In genomic region chr5:124432398-124433012, GRCm38 (mm10) we compare ENCODE assay signal across 8 mouse cellular contexts. TPM values are rescaled to one million over a fixed set of nuclear protein-coding genes. Genes with fewer than 3 reads are reported as not detected.
A peak's percentile ranks its signal among the peaks of the same experiment; 100 is the strongest.
DNase-seq lines count a peak whose midpoint lies in the region; ATAC-seq and TF ChIP-seq lines count a peak whose summit lies in the region.

No protein-coding gene starts in this region.

- no peak overlapping the region for H3K9ac ChIP-seq in limb, embryonic 11.5 days (ENCODE audit: low read length)

- ATAC-seq in limb, embryonic 11.5 days (ENCODE audit: insufficient number of reproducible peaks, low FRiP score, low TSS enrichment, low read depth), result 0 out of 2 replicates have a peak, but pooled peaks have one; percentile 65

- no peaks in the 10 kb centered on the region for H3K36me3 ChIP-seq in kidney, adult 2 months (ENCODE audit: control insufficient read depth, insufficient read depth, low read length)
- H3K36me3 ChIP-seq in limb, embryonic 11.5 days (ENCODE audit: control insufficient read depth, insufficient read depth, low read length), result no peaks in the 10 kb centered on the region
- H3K36me3 ChIP-seq in midbrain, embryonic 10.5 days, result no peaks in the 10 kb centered on the region

- no peaks in the 10 kb centered on the region for H3K27me3 ChIP-seq in kidney, adult 2 months (replicated peaks; ENCODE audit: control insufficient read depth, insufficient read depth, low read length)
- no peaks in the 10 kb centered on the region for H3K27me3 ChIP-seq in limb, embryonic 11.5 days (ENCODE audit: control insufficient read depth, insufficient read depth, low read length)
- H3K27me3 ChIP-seq in midbrain, embryonic 10.5 days (ENCODE audit: low read depth, poor library complexity, severe bottlenecking), result no peaks in the 10 kb centered on the region

- TF ChIP-seq POLR2A in kidney, adult 2 months (IDR thresholded peaks at IDR 0.05; ENCODE audit: low read depth, low read length), result no peak

- H3K9me3 ChIP-seq in limb, embryonic 11.5 days (ENCODE audit: control insufficient read depth, low read length), result no peaks in the 10 kb centered on the region
- no peaks in the 10 kb centered on the region for H3K9me3 ChIP-seq in midbrain, embryonic 10.5 days (replicated peaks)

- H3K4me1 ChIP-seq in kidney, adult 2 months (ENCODE audit: control insufficient read depth, insufficient read depth, low read length), result no peaks in the 10 kb centered on the region
- no peaks in the 10 kb centered on the region for H3K4me1 ChIP-seq in limb, embryonic 11.5 days (ENCODE audit: control insufficient read depth, insufficient read depth, low read length)
- H3K4me1 ChIP-seq in midbrain, embryonic 10.5 days, result no peaks in the 10 kb centered on the region

- peak; percentile 63 for DNase-seq in ovary, postnatal 14 days (ENCODE audit: low spot score)
- no peak for DNase-seq in ovary, postnatal 36 days (ENCODE audit: low spot score)
- DNase-seq in cerebellum, postnatal 4 days (ENCODE audit: low spot score in 2 of 2), result peak; percentile 34 to 64
- peak; percentile 80 for DNase-seq in heart, adult 8-10 months (ENCODE audit: low spot score)
- DNase-seq in kidney, adult 2 months, result peak; percentile 82
- DNase-seq in limb, embryonic 11.5 days (ENCODE audit: low spot score), result peak; percentile 57
- peak; percentile 35 for DNase-seq in midbrain, embryonic 10.5 days (ENCODE audit: low spot score)
- DNase-seq in spleen, postnatal 4 days (ENCODE audit: low spot score in 2 of 2), result peak; percentile 62 to 81

- no peak overlapping the region for H3K27ac ChIP-seq in kidney, adult 2 months (ENCODE audit: insufficient read depth, low read depth, low read length)
- no peak overlapping the region for H3K27ac ChIP-seq in limb, embryonic 11.5 days (replicated peaks; ENCODE audit: low read depth, low read length)
- H3K27ac ChIP-seq in midbrain, embryonic 10.5 days (replicated peaks), result no peak overlapping the region

- H3K4me3 ChIP-seq in kidney, adult 2 months (ENCODE audit: insufficient read depth, low read depth, low read length), result no peak overlapping the region
- H3K4me3 ChIP-seq in limb, embryonic 11.5 days (ENCODE audit: low read depth, low read length), result no peak overlapping the region
- H3K4me3 ChIP-seq in midbrain, embryonic 10.5 days, result no peak overlapping the region

- no peak overlapping the region for H3K4me2 ChIP-seq in limb, embryonic 11.5 days (ENCODE audit: low read depth, severe bottlenecking)

- TF ChIP-seq CTCF in kidney, adult 2 months (conservative IDR thresholded peaks at IDR 0.05; ENCODE audit: insufficient read depth, insufficient read length, low read depth, low read length), result peak; percentile 59

RNA-seq across cellular contexts. Expression of gene Sbno1, which starts 6.7 kb away (rescaled TPM):
- total RNA-seq in heart, adult 8-10 months (2022), result 10 to 100 TPM; 63.2 to 73.4 (median 65.6) TPM
- 16.7 and 20.8 TPM in 2 replicates for polyA plus RNA-seq in kidney, adult 2 months (2012; rRNA removed)
- 84.9 and 85.7 TPM in 2 replicates for polyA plus RNA-seq in limb, embryonic 11.5 days (2014; fragmentation: Nextera tagmentation; extraction: Ambion mirVana)
- 90.3 and 94.8 TPM in 2 replicates for polyA plus RNA-seq in midbrain, embryonic 10.5 days (2016; fragmentation: Nextera tagmentation; extraction: Ambion mirVana)

RNA-seq across cellular contexts. Expression of gene Kmt5a, which starts 7.2 kb away (rescaled TPM):
- 100 to 1,000 TPM; 197 to 262 (median 216) TPM for total RNA-seq in heart, adult 8-10 months (2022)
- polyA plus RNA-seq in kidney, adult 2 months (2012; rRNA removed), result 75.9 and 81.1 TPM in 2 replicates
- 102 and 121 TPM in 2 replicates for polyA plus RNA-seq in limb, embryonic 11.5 days (2014; fragmentation: Nextera tagmentation; extraction: Ambion mirVana)
- polyA plus RNA-seq in midbrain, embryonic 10.5 days (2016; fragmentation: Nextera tagmentation; extraction: Ambion mirVana), result 36.3 and 37.5 TPM in 2 replicates

RNA-seq across cellular contexts. Expression of gene Rilpl2, which starts 45.7 kb away (rescaled TPM):
- total RNA-seq in heart, adult 8-10 months (2022), result 1 to 10 TPM; 7.0 to 7.8 (median 7.4) TPM
- 44.3 and 46.3 TPM in 2 replicates for polyA plus RNA-seq in kidney, adult 2 months (2012; rRNA removed)
- polyA plus RNA-seq in limb, embryonic 11.5 days (2014; fragmentation: Nextera tagmentation; extraction: Ambion mirVana), result 28.7 and 29.3 TPM in 2 replicates
- 22.4 and 24.9 TPM in 2 replicates for polyA plus RNA-seq in midbrain, embryonic 10.5 days (2016; fragmentation: Nextera tagmentation; extraction: Ambion mirVana)

RNA-seq across cellular contexts. Expression of gene Snrnp35, which starts 50.4 kb away (rescaled TPM):
- 10 to 100 TPM; 12.9 to 19.0 (median 14.6) TPM for total RNA-seq in heart, adult 8-10 months (2022)
- 4.3 and 5.9 TPM in 2 replicates for polyA plus RNA-seq in kidney, adult 2 months (2012; rRNA removed)
- 14.1 and 15.3 TPM in 2 replicates for polyA plus RNA-seq in limb, embryonic 11.5 days (2014; fragmentation: Nextera tagmentation; extraction: Ambion mirVana)
- polyA plus RNA-seq in midbrain, embryonic 10.5 days (2016; fragmentation: Nextera tagmentation; extraction: Ambion mirVana), result 35.1 and 35.5 TPM in 2 replicates
